Mouse (Mus musculus): Measurements from ENCODE around the gene Prdm13. TPM values are rescaled to one million over a fixed set of nuclear protein-coding genes. Genes with fewer than 3 reads are reported as not detected.

Gene Prdm13
- polyA plus RNA-seq, 1 experiment from 2014 or later = not detected

DNA sequence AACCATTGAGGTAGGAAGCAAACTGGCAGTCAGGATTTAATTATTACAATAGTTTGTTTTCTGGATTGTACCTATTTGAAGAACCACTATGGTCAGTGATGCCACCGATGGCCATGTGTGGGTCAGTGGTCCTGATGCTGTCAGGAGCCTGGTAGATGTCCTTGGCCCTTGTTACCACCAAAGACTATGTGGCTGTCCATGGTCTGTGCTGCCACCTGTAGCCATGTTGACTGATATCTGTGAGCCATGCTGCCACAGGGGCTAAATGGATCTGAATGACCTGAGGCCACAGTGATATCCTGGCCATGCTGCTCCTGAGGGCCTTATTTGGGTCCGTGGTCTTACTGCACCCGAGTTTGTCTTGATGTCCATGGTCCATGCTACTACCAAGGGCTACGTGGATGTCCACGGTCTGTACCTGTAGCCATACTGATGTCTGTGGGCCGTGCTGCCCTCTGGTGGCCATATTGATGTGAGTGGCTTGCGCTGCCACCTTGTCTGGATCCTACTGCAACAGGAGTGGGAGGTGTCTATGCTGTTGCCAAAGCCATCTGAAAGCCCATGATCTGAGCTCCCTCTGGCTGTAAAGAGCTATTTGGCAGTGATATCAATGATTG is 10.0 kb upstream of the Prdm13 start:
- TF ChIP-seq EP300 (IDR thresholded peaks at IDR 0.05) = no peak
- TF ChIP-seq CTCF (IDR thresholded peaks at IDR 0.05) = peak; percentile 72
- Histone ChIP-seq H3K4me3 (ENCODE audit: low read depth, low read length) (no peak overlapping the region), H3K4me2 (replicated peaks; ENCODE audit: low read depth, low read length) (no peak overlapping the region), H3K9ac (replicated peaks; ENCODE audit: low read depth) (no peak overlapping the region), H3K27me3 (replicated peaks; ENCODE audit: insufficient read depth, low read length) (peaks cover 15% of the 10 kb centered on the region; the same call in 1 of the 2 replicates), H3K4me1 (ENCODE audit: insufficient read depth, low read depth, low read length) (no peaks in the 10 kb centered on the region), H3K36me3 (ENCODE audit: insufficient read depth, low read length) (no peaks in the 10 kb centered on the region), H3K9me3 (ENCODE audit: low read length) (no peaks in the 10 kb centered on the region), H3K27ac (ENCODE audit: low read length) (no peak overlapping the region)
- no peak for ATAC-seq
- 26% methylated on average over 7 of the region's 7 CpGs for WGBS
- DNase-seq (ENCODE audit: low spot score) = no peak

DNA sequence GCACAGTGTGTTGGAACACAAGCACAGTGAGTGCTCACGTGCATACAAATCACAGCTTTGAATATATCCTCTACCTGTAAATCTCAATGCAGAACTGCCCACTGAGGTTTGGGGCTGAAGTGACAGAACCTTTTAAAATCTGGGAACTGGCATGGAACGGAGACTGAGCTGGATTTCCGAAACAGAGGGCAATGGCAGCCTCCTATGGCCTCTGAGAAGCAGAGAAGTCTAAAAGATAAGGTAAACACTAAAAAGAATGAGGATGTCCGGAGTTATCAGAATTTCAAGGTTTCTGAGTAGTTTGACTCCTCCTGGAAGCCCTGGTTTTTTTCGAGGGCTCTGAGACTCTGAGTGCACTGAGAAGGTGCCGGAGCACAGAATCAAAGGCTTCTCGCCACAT is 4.5 kb upstream of the Prdm13 start:
- H3K27me3 ChIP-seq (replicated peaks; ENCODE audit: insufficient read depth, low read length) = peaks cover 59% of the 10 kb centered on the region
- no peak for TF ChIP-seq CTCF (IDR thresholded peaks at IDR 0.05)
- no peak for TF ChIP-seq EP300 (IDR thresholded peaks at IDR 0.05)
- no peak overlapping the region for H3K4me2 ChIP-seq (replicated peaks; ENCODE audit: low read depth, low read length)
- no peak for DNase-seq (ENCODE audit: low spot score)
- 12% methylated on average over 7 of the region's 7 CpGs for WGBS
- H3K4me1 ChIP-seq (ENCODE audit: insufficient read depth, low read depth, low read length) = peaks cover 9% of the 10 kb centered on the region
- H3K36me3 ChIP-seq (ENCODE audit: insufficient read depth, low read length) = no peaks in the 10 kb centered on the region
- no peak overlapping the region for H3K4me3 ChIP-seq (ENCODE audit: low read depth, low read length)
- ATAC-seq = no peak
- H3K9ac ChIP-seq (replicated peaks; ENCODE audit: low read depth) = no peak overlapping the region
- H3K9me3 ChIP-seq (ENCODE audit: low read length) = no peaks in the 10 kb centered on the region
- H3K27ac ChIP-seq (ENCODE audit: low read length) = no peak overlapping the region

DNA sequence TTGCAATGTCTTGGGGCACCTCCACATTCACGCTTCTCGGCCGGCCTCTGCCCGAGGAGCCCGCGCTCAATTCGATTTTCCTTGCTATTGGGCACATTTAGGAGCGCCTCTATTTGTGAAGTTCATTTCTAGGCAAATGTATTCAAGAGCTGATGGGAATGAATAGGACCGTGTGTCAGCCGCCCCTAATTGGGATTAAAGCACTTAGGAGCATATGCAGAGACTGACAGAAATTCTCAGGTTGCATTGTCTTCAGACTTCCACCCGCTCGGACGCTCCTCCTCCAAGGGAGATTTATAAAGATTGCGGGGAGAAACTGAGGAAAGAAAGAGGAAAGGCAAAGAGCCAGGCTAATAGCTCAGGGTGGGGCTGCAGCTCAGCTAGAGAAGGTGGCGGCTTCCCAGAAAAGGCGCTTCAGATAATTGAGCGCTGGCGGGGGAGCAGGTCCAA is 3.8 kb upstream of the Prdm13 start:
- TF ChIP-seq CTCF (IDR thresholded peaks at IDR 0.05) (no peak), EP300 (IDR thresholded peaks at IDR 0.05) (no peak)
- no peak for ATAC-seq
- H3K4me2 ChIP-seq (replicated peaks; ENCODE audit: low read depth, low read length) = no peak overlapping the region
- no peaks in the 10 kb centered on the region for H3K9me3 ChIP-seq (ENCODE audit: low read length)
- no peak overlapping the region for H3K27ac ChIP-seq (ENCODE audit: low read length)
- H3K27me3 ChIP-seq (replicated peaks; ENCODE audit: insufficient read depth, low read length) = peaks cover 66% of the 10 kb centered on the region
- H3K4me1 ChIP-seq (ENCODE audit: insufficient read depth, low read depth, low read length) = peaks cover 9% of the 10 kb centered on the region
- WGBS = 1% methylated on average over 18 of the region's 18 CpGs
- no peaks in the 10 kb centered on the region for H3K36me3 ChIP-seq (ENCODE audit: insufficient read depth, low read length)
- H3K9ac ChIP-seq (replicated peaks; ENCODE audit: low read depth) = no peak overlapping the region
- H3K4me3 ChIP-seq (ENCODE audit: low read depth, low read length) = no peak overlapping the region; the same call in 1 of the 2 replicates
- DNase-seq (ENCODE audit: low spot score) = no peak

DNA sequence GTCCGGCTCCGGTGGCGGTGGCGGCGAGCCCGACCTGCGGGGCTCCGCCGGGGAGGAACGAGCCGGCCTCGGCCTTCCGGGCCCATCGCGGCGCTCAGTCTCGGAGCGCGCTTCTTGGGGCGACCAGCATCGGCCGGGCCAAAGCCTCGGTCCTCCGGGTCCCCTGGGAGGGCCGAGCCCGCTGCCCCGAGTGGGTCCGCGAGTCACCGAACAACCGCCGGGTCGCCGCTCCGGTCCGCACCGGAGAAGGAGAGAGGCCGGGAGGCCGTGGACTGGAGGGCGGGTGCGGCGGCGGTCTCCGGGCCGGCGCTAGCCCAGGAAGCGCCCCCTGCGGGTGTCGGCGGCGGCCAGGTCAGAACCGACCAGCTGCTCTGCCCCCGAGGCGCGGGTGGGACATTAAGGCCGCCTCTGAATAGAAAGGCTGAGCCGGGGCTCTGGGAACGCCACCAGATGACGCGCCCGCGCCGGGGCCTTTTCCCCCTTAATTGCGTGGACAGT is 3.0 kb upstream of the Prdm13 start:
- Histone ChIP-seq H3K4me2 (replicated peaks; ENCODE audit: low read depth, low read length) (peak overlapping the region; percentile 96), H3K27me3 (replicated peaks; ENCODE audit: insufficient read depth, low read length) (peaks cover 74% of the 10 kb centered on the region), H3K9me3 (ENCODE audit: low read length) (no peaks in the 10 kb centered on the region), H3K4me1 (ENCODE audit: insufficient read depth, low read depth, low read length) (peaks cover 9% of the 10 kb centered on the region), H3K27ac (ENCODE audit: low read length) (no peak overlapping the region), H3K4me3 (ENCODE audit: low read depth, low read length) (peak overlapping the region; percentile 45), H3K36me3 (ENCODE audit: insufficient read depth, low read length) (no peaks in the 10 kb centered on the region), H3K9ac (replicated peaks; ENCODE audit: low read depth) (no peak overlapping the region)
- peak; percentile 48 for ATAC-seq
- peak; percentile 15; the same call in 1 of the 2 replicates for TF ChIP-seq CTCF (IDR thresholded peaks at IDR 0.05)
- no peak for TF ChIP-seq EP300 (IDR thresholded peaks at IDR 0.05)
- no peak for DNase-seq (ENCODE audit: low spot score)
- under 1% methylated on average over 41 of the region's 64 CpGs for WGBS

DNA sequence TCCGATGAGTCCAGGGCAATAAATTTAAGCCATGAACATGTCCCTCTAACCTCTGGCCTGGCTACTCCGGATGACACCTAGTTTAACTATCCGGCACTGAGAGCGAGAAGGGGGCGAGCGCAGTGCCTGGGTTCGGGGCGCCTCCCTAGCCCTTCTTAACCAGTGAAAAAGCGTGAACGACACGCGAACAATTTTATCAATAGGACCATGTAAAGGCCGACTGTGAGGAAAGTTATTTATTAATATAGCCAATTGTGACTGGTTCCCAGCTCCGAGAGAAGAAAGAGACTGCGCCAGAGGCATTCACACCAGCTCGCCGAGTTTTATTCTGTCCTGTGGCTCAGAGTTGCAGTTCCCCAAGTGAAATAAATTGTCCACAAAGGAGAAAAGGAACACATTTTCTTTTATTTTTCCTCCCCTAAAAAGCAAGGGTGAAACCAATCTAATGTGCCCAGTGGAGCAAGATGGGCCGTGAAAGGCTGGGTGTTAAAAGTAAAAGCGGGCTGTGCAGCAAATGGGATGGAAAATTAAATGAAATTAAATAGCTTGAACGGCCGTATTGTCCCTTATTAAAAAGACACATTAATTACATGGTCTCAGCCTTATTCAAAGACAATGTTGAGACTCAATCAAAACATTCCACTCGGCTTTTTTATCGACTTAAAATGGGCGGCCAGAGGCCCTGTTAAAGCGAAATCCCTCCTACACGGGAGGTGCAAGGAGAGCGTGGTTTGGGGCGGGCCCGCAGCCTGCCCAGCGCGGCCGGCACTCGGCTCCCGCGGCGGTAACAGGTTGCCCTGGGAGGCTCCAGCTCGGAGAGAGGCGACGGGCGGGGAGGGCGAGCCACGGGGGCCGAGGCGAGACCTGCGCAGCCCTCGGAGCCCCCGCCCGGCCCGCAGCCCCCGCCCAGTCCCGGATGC is 2.3 kb upstream of the Prdm13 start:
- 3% methylated on average over 51 of the region's 51 CpGs for WGBS
- Histone ChIP-seq H3K9ac (replicated peaks; ENCODE audit: low read depth) (no peak overlapping the region), H3K9me3 (ENCODE audit: low read length) (no peaks in the 10 kb centered on the region), H3K27ac (ENCODE audit: low read length) (no peak overlapping the region), H3K4me3 (ENCODE audit: low read depth, low read length) (peak overlapping the region; percentile 45), H3K4me2 (replicated peaks; ENCODE audit: low read depth, low read length) (peak overlapping the region; percentile 96), H3K36me3 (ENCODE audit: insufficient read depth, low read length) (no peaks in the 10 kb centered on the region), H3K4me1 (ENCODE audit: insufficient read depth, low read depth, low read length) (peaks cover 9% of the 10 kb centered on the region), H3K27me3 (replicated peaks; ENCODE audit: insufficient read depth, low read length) (peaks cover 81% of the 10 kb centered on the region)
- no peak for TF ChIP-seq EP300 (IDR thresholded peaks at IDR 0.05)
- no peak for TF ChIP-seq CTCF (IDR thresholded peaks at IDR 0.05)
- DNase-seq (ENCODE audit: low spot score) (no peak), ATAC-seq (peak; percentile 53)

DNA sequence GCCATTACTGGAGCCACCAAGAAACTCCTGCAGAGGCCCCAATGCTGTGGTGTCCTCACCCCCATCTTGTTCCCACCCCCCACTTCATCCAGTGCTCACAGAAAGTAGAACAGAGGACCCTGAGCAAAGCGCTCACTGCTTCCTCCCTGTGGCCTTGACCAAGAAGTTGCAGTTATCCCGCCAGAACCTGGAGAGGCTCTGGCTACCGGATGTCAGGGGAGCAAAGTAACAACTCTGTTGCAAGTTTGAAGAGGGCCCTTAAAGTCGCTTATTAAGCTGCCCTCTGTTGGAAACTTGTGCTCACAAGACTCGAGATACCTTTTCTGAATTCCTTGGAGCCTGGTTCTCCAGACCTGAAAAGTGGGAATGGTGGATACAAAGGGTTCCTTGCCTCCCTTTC is 1.2 kb upstream of the Prdm13 start:
- TF ChIP-seq CTCF (IDR thresholded peaks at IDR 0.05) (no peak; the same call in 1 of the 2 replicates), EP300 (IDR thresholded peaks at IDR 0.05) (no peak)
- Histone ChIP-seq H3K4me1 (ENCODE audit: insufficient read depth, low read depth, low read length) (peaks cover 9% of the 10 kb centered on the region), H3K4me3 (ENCODE audit: low read depth, low read length) (no peak overlapping the region), H3K9ac (replicated peaks; ENCODE audit: low read depth) (no peak overlapping the region), H3K27me3 (replicated peaks; ENCODE audit: insufficient read depth, low read length) (peaks cover 84% of the 10 kb centered on the region), H3K27ac (ENCODE audit: low read length) (no peak overlapping the region), H3K9me3 (ENCODE audit: low read length) (no peaks in the 10 kb centered on the region), H3K36me3 (ENCODE audit: insufficient read depth, low read length) (no peaks in the 10 kb centered on the region), H3K4me2 (replicated peaks; ENCODE audit: low read depth, low read length) (no peak overlapping the region)
- ATAC-seq (no peak), DNase-seq (ENCODE audit: low spot score) (no peak)
- WGBS = 2% methylated on average over 5 of the region's 5 CpGs
